Mouse (Mus musculus) limb, embryonic 14.5 days (tissue): ENCODE results near the gene Sdk1. TPM values are rescaled to one million over a fixed set of nuclear protein-coding genes. Genes with fewer than 3 reads are reported as not detected.

Source experiments
- ATAC-seq: fragments of 200-750 bp; cut with Nextera tagmentation; 2 replicates; pipeline ENCODE4 v1.8.0; 2017; ENCODE audit warnings: low read depth, moderate number of reproducible peaks, moderate TSS enrichment; ENCODE audit not compliant: low FRiP score
- DNase-seq: peaks from one replicate; pipeline ENCODE4 v3.0.0-alpha.2; 2015; ENCODE audit warnings: low spot score
- H3K27ac ChIP-seq: fragments of 300-500 bp; sonication (generic); replicated peaks from 2 replicates; pipeline ENCODE4 v1.5.1; 2014; ENCODE audit warnings: low read depth, mild to moderate bottlenecking, low read length, moderate library complexity, mixed read lengths
- H3K27me3 ChIP-seq: fragments of 300-500 bp; sonication (generic); 2 replicates; pipeline ENCODE4 v1.6.1; 2014; ENCODE audit warnings: low read length, mixed read lengths; ENCODE audit not compliant: control insufficient read depth, insufficient read depth
- H3K36me3 ChIP-seq: fragments of 300-500 bp; sonication (generic); 2 replicates; pipeline ENCODE4 v1.6.1; 2014; ENCODE audit warnings: mild to moderate bottlenecking, low read length, moderate library complexity, mixed read lengths; ENCODE audit not compliant: control insufficient read depth, insufficient read depth
- H3K4me1 ChIP-seq: fragments of 300-500 bp; sonication (generic); 2 replicates; pipeline ENCODE4 v1.6.1; 2014; ENCODE audit warnings: antibody characterized with exemption, low read length, mixed read lengths; ENCODE audit not compliant: control insufficient read depth, insufficient read depth
- H3K4me2 ChIP-seq: fragments of 300-500 bp; sonication (generic); replicated peaks from 2 replicates; pipeline ENCODE4 v1.6.1; 2014; ENCODE audit warnings: low read depth, mild to moderate bottlenecking, low read length, moderate library complexity; ENCODE audit not compliant: severe bottlenecking
- H3K4me3 ChIP-seq: fragments of 300-500 bp; sonication (generic); replicated peaks from 2 replicates; pipeline ENCODE4 v1.5.1; 2014; ENCODE audit warnings: low read length
- H3K9ac ChIP-seq: fragments of 300-500 bp; sonication (generic); 2 replicates; pipeline ENCODE4 v1.6.1; 2014; ENCODE audit warnings: mild to moderate bottlenecking, low read depth, low read length, moderate library complexity; ENCODE audit not compliant: severe bottlenecking
- H3K9me3 ChIP-seq: fragments of 300-500 bp; sonication (generic); 2 replicates; pipeline ENCODE4 v1.6.1; 2016; ENCODE audit warnings: low read length; ENCODE audit not compliant: control insufficient read depth
- POLR2A ChIP-seq: fragments of 200-500 bp; IDR thresholded peaks from 2 replicates; pipeline ENCODE4 v1.8.0; 2012; ENCODE audit warnings: inconsistent platforms, mild to moderate bottlenecking, moderate library complexity, borderline replicate concordance; ENCODE audit not compliant: insufficient read depth, insufficient read length; ENCODE audit errors: extremely low read depth
- WGBS: fragments of 180-500 bp; shearing (Covaris S2); extraction: QIAGEN DNeasy Blood & Tissue Kit; methylation state at CpG from one replicate; pipeline ENCODE4 v1.1.7; 2014; 5-methylcytosine and 5-hydroxymethylcytosine counted together
- polyA plus RNA-seq, 2 experiments: library from polyadenylated mRNA; depleted of rRNA in 1 of 2; stranded (reverse) in 1 of 2; unstranded in 1 of 2; fragments of >200 nt; fragmentation: Nextera tagmentation in 1 of 2; extraction: Ambion mirVana in 1 of 2; gene quantifications; 2 replicates each; pipeline versions ENCODE4 v1.2.1 to v1.2.3; 2012 to 2014

The Sdk1 gene
- polyA plus RNA-seq, 2 experiments: 2.8 to 7.2 TPM

- no peak overlapping the region for H3K27ac ChIP-seq
- no peak for TF ChIP-seq POLR2A
These were observed 1001.8 kb downstream of the Sdk1 start for GRCm38 (mm10) chr5:142243069-142243468.

GRCm38 (mm10) chr5:142256231-142256630, 1014.9 kb downstream of the Sdk1 start:
- no peak overlapping the region for H3K27ac ChIP-seq
- DNase-seq (no peak), ATAC-seq (no peak)
- no peaks in the 10 kb centered on the region for H3K27me3 ChIP-seq
- 61% methylated on average over 6 of the region's 6 CpGs for WGBS
- no peaks in the 10 kb centered on the region for H3K36me3 ChIP-seq
- no peak overlapping the region for H3K4me3 ChIP-seq
- no peak overlapping the region for H3K4me2 ChIP-seq
- no peak for TF ChIP-seq POLR2A
- no peaks in the 10 kb centered on the region for H3K9me3 ChIP-seq
- H3K4me1 ChIP-seq: no peaks in the 10 kb centered on the region
- H3K9ac ChIP-seq: no peak overlapping the region

More at GRCm38 (mm10) chr5:142243069-142243468, 1001.8 kb downstream of the Sdk1 start:
- H3K36me3 ChIP-seq: no peaks in the 10 kb centered on the region
- no peaks in the 10 kb centered on the region for H3K9me3 ChIP-seq
- no peak for ATAC-seq
- WGBS: 97% methylated on average over 2 of the region's 2 CpGs
- H3K27me3 ChIP-seq: no peaks in the 10 kb centered on the region
- H3K9ac ChIP-seq: no peak overlapping the region
- no peak overlapping the region for H3K4me2 ChIP-seq
- no peak for DNase-seq
- H3K4me3 ChIP-seq: no peak overlapping the region
- no peaks in the 10 kb centered on the region for H3K4me1 ChIP-seq

GRCm38 (mm10) chr5:142258716-142259115, 1017.4 kb downstream of the Sdk1 start:
- Histone ChIP-seq H3K27me3 (no peaks in the 10 kb centered on the region), H3K4me1 (no peaks in the 10 kb centered on the region), H3K4me2 (no peak overlapping the region), H3K36me3 (no peaks in the 10 kb centered on the region), H3K9ac (no peak overlapping the region), H3K27ac (no peak overlapping the region), H3K4me3 (no peak overlapping the region), H3K9me3 (no peaks in the 10 kb centered on the region)
- no peak for ATAC-seq
- DNase-seq: no peak
- 82% methylated on average over 7 of the region's 7 CpGs for WGBS
- no peak for TF ChIP-seq POLR2A

- Histone ChIP-seq H3K4me1 (no peaks in the 10 kb centered on the region), H3K4me3 (no peak overlapping the region), H3K9ac (no peak overlapping the region), H3K9me3 (no peaks in the 10 kb centered on the region), H3K27ac (no peak overlapping the region), H3K27me3 (no peaks in the 10 kb centered on the region), H3K36me3 (no peaks in the 10 kb centered on the region), H3K4me2 (no peak overlapping the region)
- ATAC-seq: no peak
- TF ChIP-seq POLR2A: no peak
- 63% methylated on average over 6 of the region's 6 CpGs for WGBS
- DNase-seq: no peak
These were observed 1020.8 kb downstream of the Sdk1 start for GRCm38 (mm10) chr5:142262060-142262459.

Other genes with a start within 250 kb of the Sdk1 start
- gene Card11, start 240.9 kb upstream of the Sdk1 start, polyA plus RNA-seq (2012; rRNA removed): 0.27 and 0.53 TPM in 2 replicates
- gene Card11, start 240.9 kb upstream of the Sdk1 start, polyA plus RNA-seq (2014; fragmentation: Nextera tagmentation; extraction: Ambion mirVana): 0.23 and 0.66 TPM in 2 replicates